Mouse (Mus musculus) frontal cortex, postnatal 10 days (tissue): ENCODE results near the gene Gm28729.
A peak's percentile ranks its signal among the peaks of the same experiment; 100 is the strongest.

Experiments used
- DNase-seq, 2 experiments: peaks; one replicate each; pipeline ENCODE4 v3.0.0; 2022; ENCODE audit warnings: low spot score in 2 of 2, mixed read lengths in 1 of 2

Gm28729 gene

GRCm38 (mm10) chr9:96461607-96462006, 63.5 kb downstream of the Gm28729 start:
- DNase-seq: no peak

GRCm38 (mm10) chr9:96460117-96460865, 64.8 kb downstream of the Gm28729 start:
- DNase-seq: no peak

GRCm38 (mm10) chr9:96455618-96456017, 69.4 kb downstream of the Gm28729 start:
- no peak for DNase-seq

- no peak for DNase-seq
Measured at GRCm38 (mm10) chr9:96452956-96453355, 72.1 kb downstream of the Gm28729 start.

GRCm38 (mm10) chr9:96450900-96451720, 74.0 kb downstream of the Gm28729 start:
- DNase-seq: no peak

GRCm38 (mm10) chr9:96449514-96449913, 75.5 kb downstream of the Gm28729 start:
- no peak for DNase-seq

- no peak for DNase-seq
Measured at GRCm38 (mm10) chr9:96445351-96445750, 79.7 kb downstream of the Gm28729 start.

GRCm38 (mm10) chr9:96442081-96442480, 83.0 kb downstream of the Gm28729 start:
- no peak for DNase-seq

- DNase-seq: peak; percentile 23 to 25
Measured at GRCm38 (mm10) chr9:96438334-96438871, 86.7 kb downstream of the Gm28729 start.

- peak; percentile 38 to 53 for DNase-seq
Measured at GRCm38 (mm10) chr9:96437805-96438333, 87.2 kb downstream of the Gm28729 start.

- peak in 1 of 2 experiments; percentile 12 for DNase-seq
Measured at GRCm38 (mm10) chr9:96436901-96437804, 87.9 kb downstream of the Gm28729 start.
